8 mouse cellular contexts compared by ENCODE assay signal in the genomic region with DNA sequence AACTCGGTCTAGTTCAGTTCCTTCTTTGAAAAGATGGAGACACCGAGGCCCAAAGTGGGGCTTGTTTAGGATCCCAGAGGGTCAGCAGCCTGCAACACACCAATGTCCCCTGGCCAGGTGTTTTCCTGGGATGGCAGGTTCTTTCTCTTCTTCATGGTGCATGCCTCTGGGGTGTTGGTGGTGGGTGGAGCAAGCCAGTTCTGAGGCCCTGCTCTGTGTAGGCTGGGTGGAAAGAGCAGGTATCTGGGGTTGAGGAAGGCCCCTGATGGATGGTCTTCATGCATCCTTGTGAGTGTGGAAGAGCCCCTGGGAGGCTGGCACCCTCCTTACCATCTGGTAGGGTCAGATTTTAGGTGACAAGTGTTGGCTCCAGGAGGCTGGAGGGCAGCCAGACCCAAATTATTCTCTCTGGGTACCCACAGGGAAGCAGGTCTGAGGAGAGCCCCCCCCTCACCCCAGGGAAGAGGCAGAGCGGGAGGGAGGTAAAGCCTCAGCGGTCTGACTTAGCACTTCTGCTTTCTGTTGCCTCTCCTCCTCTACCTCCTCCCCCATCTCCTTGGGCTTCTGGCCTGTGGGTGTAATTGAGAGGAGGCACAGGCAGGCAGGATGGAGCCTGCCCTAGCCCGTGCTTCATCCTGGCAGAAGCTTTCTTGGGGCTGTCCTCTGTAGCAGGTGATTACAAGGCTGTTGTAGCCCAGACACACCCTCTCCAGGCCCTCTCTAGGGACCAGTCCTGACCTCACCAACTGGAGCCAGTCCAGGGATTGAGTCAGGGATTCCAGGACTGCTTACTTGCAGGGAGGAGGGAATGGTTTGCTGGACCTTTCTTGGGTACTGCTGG. TPM values are rescaled to one million over a fixed set of nuclear protein-coding genes. Genes with fewer than 3 reads are reported as not detected.
DNase-seq lines count a peak whose midpoint lies in the region; ATAC-seq lines count a peak whose summit lies in the region.

No protein-coding gene starts in this region.

- H3K36me3 ChIP-seq in heart, embryonic 14.5 days (ENCODE audit: control insufficient read depth, insufficient read depth, low read length): no peaks in the 10 kb centered on the region

- peaks cover 20 to 21% of the 10 kb centered on the region in 2 experiments; a peak in 3 of 4 replicates for H3K4me1 ChIP-seq in heart, embryonic 14.5 days (ENCODE audit: control insufficient read depth in 2 of 2, insufficient read depth in 2 of 2, low read length in 2 of 2)

- no peaks in the 10 kb centered on the region for H3K9me3 ChIP-seq in heart, embryonic 14.5 days (ENCODE audit: control insufficient read depth, low read length)

- no peak overlapping the region for H3K4me2 ChIP-seq in heart, embryonic 14.5 days (ENCODE audit: low read length)

- H3K9ac ChIP-seq in heart, embryonic 14.5 days (ENCODE audit: low read length): no peak overlapping the region

- peak; percentile 33 to 80 for DNase-seq in adrenal gland, adult (ENCODE audit: inconsistent age in 2 of 2, low spot score in 1 of 2)
- DNase-seq in adrenal gland, postnatal 4 days (ENCODE audit: low spot score in 2 of 2): no peak
- peak; percentile 70 for DNase-seq in ovary, postnatal 14 days (ENCODE audit: low spot score)
- DNase-seq in ovary, postnatal 10 days (ENCODE audit: low spot score): no peak
- DNase-seq in kidney, postnatal 4 days: peak; percentile 66 to 70
- DNase-seq in urinary bladder, postnatal 4 days (ENCODE audit: low spot score in 2 of 2): peak; percentile 66 to 85
- no peak for DNase-seq in thymus, postnatal 25 days

- H3K27ac ChIP-seq in heart, embryonic 14.5 days (replicated peaks in 1 of 2; ENCODE audit: control insufficient read depth in 1 of 2, insufficient read depth in 1 of 2, low read depth in 2 of 2, low read length in 2 of 2): no peak overlapping the region

- ATAC-seq in heart, embryonic 14.5 days (ENCODE audit: insufficient number of reproducible peaks, insufficient read depth, low FRiP score, low read depth): 0 out of 2 replicates have a peak, but pooled peaks have one; percentile 19

- peaks cover 9% of the 10 kb centered on the region for H3K27me3 ChIP-seq in heart, embryonic 14.5 days (ENCODE audit: control insufficient read depth, insufficient read depth, low read length)

- 40% methylated on average over 5 of the region's 5 CpGs for WGBS in heart, embryonic 14.5 days

- no peak overlapping the region for H3K4me3 ChIP-seq in heart, embryonic 14.5 days (ENCODE audit: control insufficient read depth in 1 of 2, insufficient read depth in 1 of 2, low read depth in 1 of 2, low read length in 2 of 2)

RNA-seq across cellular contexts. Expression of a gene that starts 39.3 kb away (rescaled TPM):
- 10 to 100 TPM; 32.9 to 36.4 TPM for total RNA-seq in adrenal gland, postnatal 4 days (2021)
- 1.1 and 1.4 TPM in 2 replicates for polyA plus RNA-seq in heart, embryonic 14.5 days (2014; fragmentation: Nextera tagmentation; extraction: Ambion mirVana)

RNA-seq across cellular contexts. Expression of a gene that starts 58.9 kb away (rescaled TPM):
- 10 to 100 TPM; 46.4 to 51.4 TPM for total RNA-seq in adrenal gland, postnatal 4 days (2021)
- polyA plus RNA-seq in heart, embryonic 14.5 days (2014; fragmentation: Nextera tagmentation; extraction: Ambion mirVana): 17.1 and 19.2 TPM in 2 replicates

Comparison
In these comparisons a context has a peak if more than half of its experiments do, and no peak if none do; other contexts are left out.
1. DNase-seq: peak in adrenal gland, adult (2 of 2), ovary, postnatal 14 days (single experiment), kidney, postnatal 4 days (2 of 2) and urinary bladder, postnatal 4 days (2 of 2); none in adrenal gland, postnatal 4 days (0 of 2), ovary, postnatal 10 days (single experiment) and thymus, postnatal 25 days (single experiment).